Mouse (Mus musculus): ENCODE results near the gene Il2rb. TPM values are rescaled to one million over a fixed set of nuclear protein-coding genes. Genes with fewer than 3 reads are reported as not detected.

Il2rb gene
- polyA plus RNA-seq, 1 experiment from 2014 or later, result 0.69 TPM

DNA sequence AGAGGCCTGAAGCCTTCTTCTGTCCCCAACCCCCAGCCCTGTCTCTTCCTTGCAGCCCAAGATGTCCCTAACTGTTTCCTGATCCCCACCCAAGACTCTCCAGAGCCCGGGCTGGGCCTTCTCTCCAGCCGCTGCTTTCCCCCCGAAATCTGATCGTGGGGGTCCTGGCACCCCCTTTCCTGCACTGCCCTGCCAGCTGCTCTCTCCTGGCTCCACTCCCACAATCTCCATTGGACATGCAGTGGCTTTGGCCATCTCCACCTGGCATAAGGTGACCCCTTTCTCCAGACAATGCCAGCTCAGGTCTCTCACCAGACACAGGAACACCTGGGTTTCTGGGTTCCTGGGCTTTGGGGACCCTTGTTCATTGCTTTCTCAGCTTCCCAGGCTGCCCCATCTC lies 17.0 kb downstream of the Il2rb start:
- WGBS, result 84% methylated on average over 4 of the region's 4 CpGs
- no peaks in the 10 kb centered on the region for H3K9me3 ChIP-seq
- no peaks in the 10 kb centered on the region for H3K36me3 ChIP-seq
- no peak overlapping the region for H3K27ac ChIP-seq
- H3K27me3 ChIP-seq (replicated peaks), result no peaks in the 10 kb centered on the region
- no peak overlapping the region for H3K4me2 ChIP-seq
- no peak overlapping the region for H3K9ac ChIP-seq
- H3K4me1 ChIP-seq, result peaks cover 11% of the 10 kb centered on the region; the same call in 1 of the 2 replicates
- H3K4me3 ChIP-seq (replicated peaks), result no peak overlapping the region
- no peak for ATAC-seq (ENCODE audit: insufficient read depth, low FRiP score, low read depth)

DNA sequence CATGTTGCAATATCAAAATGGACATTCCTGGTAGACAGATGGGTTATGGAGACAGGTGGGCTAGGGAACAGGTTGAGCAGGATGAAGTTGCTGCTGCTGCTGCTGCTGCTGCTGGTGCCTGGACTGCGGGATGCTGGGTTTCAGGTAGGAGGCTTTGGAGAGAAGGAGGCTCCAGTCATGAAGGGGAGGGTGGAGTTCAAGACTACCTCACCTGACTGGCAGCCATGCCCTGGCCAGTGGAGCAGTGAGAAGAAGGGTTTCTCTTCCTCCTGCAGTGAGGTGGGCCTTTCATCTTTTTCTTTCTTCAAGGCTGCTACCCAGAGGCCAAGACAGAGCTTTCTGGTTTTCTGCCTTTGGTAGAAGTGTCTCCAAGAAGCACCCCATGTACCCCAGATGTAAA lies 18.2 kb downstream of the Il2rb start:
- no peak overlapping the region for H3K27ac ChIP-seq
- no peaks in the 10 kb centered on the region for H3K36me3 ChIP-seq
- no peak overlapping the region for H3K4me3 ChIP-seq (replicated peaks)
- no peaks in the 10 kb centered on the region for H3K27me3 ChIP-seq (replicated peaks)
- H3K4me2 ChIP-seq, result no peak overlapping the region
- no peak overlapping the region for H3K9ac ChIP-seq
- no peaks in the 10 kb centered on the region for H3K9me3 ChIP-seq
- H3K4me1 ChIP-seq, result peaks cover 13% of the 10 kb centered on the region; the same call in 1 of the 2 replicates
- WGBS, result 62% methylated on average over 1 of the region's 1 CpGs
- ATAC-seq (ENCODE audit: insufficient read depth, low FRiP score, low read depth), result no peak

DNA sequence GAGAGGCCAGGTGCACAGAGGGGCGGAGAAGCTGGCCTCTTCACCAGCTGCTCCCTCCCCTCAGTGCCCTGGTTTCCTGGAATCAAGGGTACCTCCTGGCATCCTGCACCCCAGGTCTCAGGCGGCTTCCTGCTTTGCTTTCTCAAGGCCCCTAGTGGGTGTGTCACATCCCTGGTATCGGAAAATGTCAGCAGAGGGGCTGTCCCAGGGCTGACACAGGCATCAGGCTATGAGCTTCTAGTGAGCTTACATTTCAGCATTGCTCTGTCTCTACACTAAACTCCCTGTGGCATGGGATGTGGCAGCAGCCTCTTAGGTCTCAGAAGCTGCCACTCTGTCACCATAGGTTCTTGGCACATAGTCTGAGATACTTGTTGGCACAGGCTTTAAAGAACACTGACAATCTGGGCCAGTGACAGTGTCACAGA lies 19.5 kb downstream of the Il2rb start:
- Histone ChIP-seq H3K27ac (no peak overlapping the region), H3K4me2 (no peak overlapping the region), H3K9ac (no peak overlapping the region), H3K4me3 (replicated peaks) (no peak overlapping the region), H3K27me3 (replicated peaks) (no peaks in the 10 kb centered on the region), H3K36me3 (no peaks in the 10 kb centered on the region), H3K4me1 (0 out of 2 replicates have a peak, but pooled peaks cover 4% of the 10 kb centered on the region), H3K9me3 (no peaks in the 10 kb centered on the region)
- WGBS, result 47% methylated on average over 3 of the region's 3 CpGs
- ATAC-seq (ENCODE audit: insufficient read depth, low FRiP score, low read depth), result peak; percentile 35; the same call in 1 of the 2 replicates

DNA sequence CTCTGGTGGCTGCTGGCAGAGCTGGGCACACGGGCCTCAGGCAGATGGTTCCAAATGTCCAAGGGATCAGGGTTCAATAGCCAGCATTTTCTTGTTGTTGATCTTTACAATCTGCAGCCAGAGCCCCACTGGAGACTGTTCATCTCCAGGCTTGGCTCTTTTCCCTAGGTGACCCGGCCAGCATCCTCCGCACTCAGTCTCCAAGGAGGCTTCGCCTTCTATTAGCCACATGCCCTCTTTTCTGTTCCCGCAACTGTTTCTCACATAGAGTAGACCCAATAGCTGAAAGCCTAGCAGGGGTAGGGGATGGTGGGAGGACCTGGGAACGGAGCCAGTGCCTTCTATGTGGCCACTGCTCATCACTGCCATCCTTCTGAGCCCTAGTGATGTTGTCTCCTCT lies 21.6 kb downstream of the Il2rb start:
- ATAC-seq (ENCODE audit: insufficient read depth, low FRiP score, low read depth), result no peak
- WGBS, result 80% methylated on average over 6 of the region's 6 CpGs
- H3K36me3 ChIP-seq, result no peaks in the 10 kb centered on the region

GRCm38 (mm10) chr15:78471902-78472301 lies 23.2 kb downstream of the Il2rb start:
- H3K9ac ChIP-seq, result no peak overlapping the region
- no peaks in the 10 kb centered on the region for H3K9me3 ChIP-seq
- WGBS, result 26% methylated on average over 7 of the region's 7 CpGs
- H3K4me2 ChIP-seq, result no peak overlapping the region
- H3K27me3 ChIP-seq (replicated peaks), result no peaks in the 10 kb centered on the region
- H3K4me1 ChIP-seq, result 0 out of 2 replicates have a peak, but pooled peaks cover 3% of the 10 kb centered on the region
- no peak overlapping the region for H3K4me3 ChIP-seq (replicated peaks)
- H3K27ac ChIP-seq, result no peak overlapping the region
- H3K36me3 ChIP-seq, result no peaks in the 10 kb centered on the region
- ATAC-seq (ENCODE audit: insufficient read depth, low FRiP score, low read depth), result no peak

More for the DNA sequence above, 21.6 kb downstream of the Il2rb start:
- no peak overlapping the region for H3K27ac ChIP-seq
- H3K27me3 ChIP-seq (replicated peaks), result no peaks in the 10 kb centered on the region
- no peak overlapping the region for H3K9ac ChIP-seq
- H3K4me2 ChIP-seq, result no peak overlapping the region
- 0 out of 2 replicates have a peak, but pooled peaks cover 3% of the 10 kb centered on the region for H3K4me1 ChIP-seq
- H3K4me3 ChIP-seq (replicated peaks), result no peak overlapping the region
- no peaks in the 10 kb centered on the region for H3K9me3 ChIP-seq

- ATAC-seq (ENCODE audit: insufficient read depth, low FRiP score, low read depth), result no peak
- WGBS, result 63% methylated on average over 4 of the region's 4 CpGs
- no peak overlapping the region for H3K4me2 ChIP-seq
- no peaks in the 10 kb centered on the region for H3K36me3 ChIP-seq
- no peaks in the 10 kb centered on the region for H3K27me3 ChIP-seq (replicated peaks)
- 0 out of 2 replicates have a peak, but pooled peaks cover 3% of the 10 kb centered on the region for H3K4me1 ChIP-seq
- no peaks in the 10 kb centered on the region for H3K9me3 ChIP-seq
- no peak overlapping the region for H3K9ac ChIP-seq
- no peak overlapping the region for H3K27ac ChIP-seq
- H3K4me3 ChIP-seq (replicated peaks), result no peak overlapping the region
Observed at GRCm38 (mm10) chr15:78470495-78471276, 24.4 kb downstream of the Il2rb start.

GRCm38 (mm10) chr15:78468379-78468937 lies 26.6 kb downstream of the Il2rb start, which contains the start of gene Tmprss6:
Gene Tmprss6 (minus strand): TSS chr15:78468634.
- 70% methylated on average over 7 of the region's 7 CpGs for WGBS
- no peaks in the 10 kb centered on the region for H3K27me3 ChIP-seq (replicated peaks)
- no peak within 1 kb of the TSS for H3K9ac ChIP-seq
- no peak within 1 kb of the TSS for H3K4me3 ChIP-seq (replicated peaks)
- H3K4me1 ChIP-seq, result 0 out of 2 replicates have a peak, but pooled peaks cover 3% of the 10 kb centered on the region
- ATAC-seq (ENCODE audit: insufficient read depth, low FRiP score, low read depth), result 0 out of 2 replicates have a peak, but pooled peaks have one; percentile 27
- H3K27ac ChIP-seq, result no peak within 1 kb of the TSS
- H3K9me3 ChIP-seq, result no peaks in the 10 kb centered on the region
- no peaks in the 10 kb centered on the region for H3K36me3 ChIP-seq
- H3K4me2 ChIP-seq, result no peak within 1 kb of the TSS

DNA sequence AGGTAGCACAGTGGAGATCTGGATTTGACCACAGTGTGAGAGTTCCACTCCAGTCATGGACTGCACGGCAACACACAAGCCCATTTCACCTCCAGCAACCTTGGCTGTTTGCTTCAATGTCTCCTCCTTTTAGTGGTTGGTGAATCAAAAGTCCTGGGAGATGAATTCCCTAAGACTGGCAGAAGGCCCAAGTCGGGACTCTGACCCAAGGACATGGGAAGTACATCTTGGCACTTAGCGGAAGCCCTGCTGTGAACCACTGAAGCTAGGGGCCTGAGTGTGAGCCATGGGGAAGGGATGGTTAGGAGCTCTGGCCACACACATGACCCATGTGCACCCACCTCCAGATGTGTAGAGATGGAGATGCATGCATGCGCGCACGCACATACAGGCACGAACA lies 27.5 kb downstream of the Il2rb start:
- no peak overlapping the region for H3K4me3 ChIP-seq (replicated peaks)
- H3K9me3 ChIP-seq, result no peaks in the 10 kb centered on the region
- no peak overlapping the region for H3K4me2 ChIP-seq
- no peak overlapping the region for H3K27ac ChIP-seq
- 94% methylated on average over 7 of the region's 7 CpGs for WGBS
- ATAC-seq (ENCODE audit: insufficient read depth, low FRiP score, low read depth), result no peak
- H3K4me1 ChIP-seq, result 0 out of 2 replicates have a peak, but pooled peaks cover 3% of the 10 kb centered on the region
- H3K36me3 ChIP-seq, result no peaks in the 10 kb centered on the region
- no peak overlapping the region for H3K9ac ChIP-seq
- no peaks in the 10 kb centered on the region for H3K27me3 ChIP-seq (replicated peaks)

- 31% methylated on average over 6 of the region's 6 CpGs for WGBS
- no peaks in the 10 kb centered on the region for H3K9me3 ChIP-seq
- H3K9ac ChIP-seq, result no peak overlapping the region
- no peak overlapping the region for H3K27ac ChIP-seq
- H3K4me2 ChIP-seq, result no peak overlapping the region
- H3K27me3 ChIP-seq (replicated peaks), result no peaks in the 10 kb centered on the region
- no peak overlapping the region for H3K4me3 ChIP-seq (replicated peaks)
- no peaks in the 10 kb centered on the region for H3K4me1 ChIP-seq
- no peaks in the 10 kb centered on the region for H3K36me3 ChIP-seq
- ATAC-seq (ENCODE audit: insufficient read depth, low FRiP score, low read depth), result no peak
Observed at GRCm38 (mm10) chr15:78466809-78467208, 28.3 kb downstream of the Il2rb start.

DNA sequence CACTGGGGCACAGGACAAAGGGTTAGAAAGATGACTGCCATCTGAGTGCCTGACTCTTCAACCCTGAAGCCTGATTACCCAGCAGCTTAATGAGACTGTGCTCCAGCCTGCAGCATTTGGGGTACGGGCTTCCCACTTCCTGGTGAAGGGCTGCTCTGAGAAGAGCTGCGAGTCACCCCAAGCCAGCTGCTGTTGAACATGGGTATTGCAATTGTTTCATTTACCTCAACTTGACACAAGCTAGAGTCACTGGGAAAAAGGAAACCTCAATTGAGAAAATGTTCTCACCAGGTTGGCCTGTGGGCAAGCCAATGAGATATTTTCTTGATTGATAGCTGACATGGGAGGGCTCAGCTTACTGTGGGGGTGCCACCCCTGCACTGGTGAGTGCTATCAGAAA lies 32.1 kb downstream of the Il2rb start:
- Histone ChIP-seq H3K9me3 (no peaks in the 10 kb centered on the region), H3K27ac (no peak overlapping the region), H3K27me3 (replicated peaks) (no peaks in the 10 kb centered on the region), H3K4me3 (replicated peaks) (no peak overlapping the region), H3K9ac (no peak overlapping the region), H3K36me3 (no peaks in the 10 kb centered on the region), H3K4me2 (no peak overlapping the region), H3K4me1 (no peaks in the 10 kb centered on the region)
- WGBS, result 34% methylated on average over 2 of the region's 2 CpGs
- ATAC-seq (ENCODE audit: insufficient read depth, low FRiP score, low read depth), result no peak

- WGBS, result 75% methylated on average over 10 of the region's 10 CpGs
- Histone ChIP-seq H3K9me3 (no peaks in the 10 kb centered on the region), H3K4me3 (replicated peaks) (no peak overlapping the region), H3K4me1 (no peaks in the 10 kb centered on the region), H3K36me3 (no peaks in the 10 kb centered on the region), H3K27me3 (replicated peaks) (no peaks in the 10 kb centered on the region), H3K4me2 (no peak overlapping the region), H3K9ac (no peak overlapping the region), H3K27ac (no peak overlapping the region)
- ATAC-seq (ENCODE audit: insufficient read depth, low FRiP score, low read depth), result no peak
Observed at GRCm38 (mm10) chr15:78457193-78457592, 37.9 kb downstream of the Il2rb start.

- no peak for ATAC-seq (ENCODE audit: insufficient read depth, low FRiP score, low read depth)
Observed at GRCm38 (mm10) chr15:78456051-78456450, 39.0 kb downstream of the Il2rb start.

More at GRCm38 (mm10) chr15:78456051-78456450, 39.0 kb downstream of the Il2rb start:
- H3K27ac ChIP-seq, result no peak overlapping the region
- WGBS, result 51% methylated on average over 7 of the region's 7 CpGs
- no peaks in the 10 kb centered on the region for H3K36me3 ChIP-seq
- H3K27me3 ChIP-seq (replicated peaks), result no peaks in the 10 kb centered on the region
- no peaks in the 10 kb centered on the region for H3K4me1 ChIP-seq
- H3K4me3 ChIP-seq (replicated peaks), result no peak overlapping the region
- no peaks in the 10 kb centered on the region for H3K9me3 ChIP-seq
- H3K9ac ChIP-seq, result no peak overlapping the region
- no peak overlapping the region for H3K4me2 ChIP-seq

Measured in stomach, embryonic 15.5 days (tissue).